Mouse (Mus musculus) limb, embryonic 11.5 days (tissue): Measurements from ENCODE around the gene Capn13. TPM values are rescaled to one million over a fixed set of nuclear protein-coding genes. Genes with fewer than 3 reads are reported as not detected.

Experiments used
- ATAC-seq: fragments of 200-750 bp; cut with Nextera tagmentation; 2 replicates; pipeline ENCODE4 v1.8.0; 2017; ENCODE audit warnings: low read depth; ENCODE audit not compliant: insufficient number of reproducible peaks, low FRiP score, low TSS enrichment
- DNase-seq: peaks from one replicate; pipeline ENCODE4 v3.0.0-alpha.2; 2015; ENCODE audit warnings: low spot score
- H3K27ac ChIP-seq: fragments of 300-500 bp; sonication (generic); replicated peaks from 2 replicates; pipeline ENCODE4 v1.5.1; 2014; ENCODE audit warnings: low read depth, mild to moderate bottlenecking, low read length
- H3K27me3 ChIP-seq: fragments of 300-500 bp; sonication (generic); 2 replicates; pipeline ENCODE4 v1.6.1; 2014; ENCODE audit warnings: mild to moderate bottlenecking, low read length, mixed read lengths; ENCODE audit not compliant: control insufficient read depth, insufficient read depth
- H3K36me3 ChIP-seq: fragments of 300-500 bp; sonication (generic); 2 replicates; pipeline ENCODE4 v1.6.1; 2014; ENCODE audit warnings: mild to moderate bottlenecking, low read length, moderate library complexity, mixed read lengths; ENCODE audit not compliant: control insufficient read depth, insufficient read depth
- H3K4me1 ChIP-seq: fragments of 300-500 bp; sonication (generic); 2 replicates; pipeline ENCODE4 v1.6.1; 2014; ENCODE audit warnings: low read length, mixed read lengths; ENCODE audit not compliant: control insufficient read depth, insufficient read depth
- H3K4me2 ChIP-seq: fragments of 300-500 bp; sonication (generic); 2 replicates; pipeline ENCODE4 v1.6.1; 2014; ENCODE audit warnings: low read depth, mild to moderate bottlenecking, moderate library complexity; ENCODE audit not compliant: severe bottlenecking
- H3K4me3 ChIP-seq: fragments of 300-500 bp; sonication (generic); 2 replicates; pipeline ENCODE4 v1.5.1; 2014; ENCODE audit warnings: low read depth, low read length
- H3K9ac ChIP-seq: fragments of 300-500 bp; sonication (generic); 2 replicates; pipeline ENCODE4 v1.6.1; 2014; ENCODE audit warnings: mild to moderate bottlenecking, low read length
- H3K9me3 ChIP-seq: fragments of 300-500 bp; sonication (generic); 2 replicates; pipeline ENCODE4 v1.6.1; 2016; ENCODE audit warnings: low read length; ENCODE audit not compliant: control insufficient read depth
- WGBS: fragments of 180-500 bp; shearing (Covaris S2); extraction: QIAGEN DNeasy Blood & Tissue Kit; methylation state at CpG from one replicate; pipeline ENCODE4 v1.1.7; 2014; 5-methylcytosine and 5-hydroxymethylcytosine counted together
- polyA plus RNA-seq: library from polyadenylated mRNA; unstranded; fragments of >200 nt; fragmentation: Nextera tagmentation; extraction: Ambion mirVana; gene quantifications from 2 replicates; pipeline ENCODE4 v1.2.1, GENCODE M21; 2014

The Capn13 gene
- polyA plus RNA-seq, 1 experiment from 2014 or later: not detected

DNA sequence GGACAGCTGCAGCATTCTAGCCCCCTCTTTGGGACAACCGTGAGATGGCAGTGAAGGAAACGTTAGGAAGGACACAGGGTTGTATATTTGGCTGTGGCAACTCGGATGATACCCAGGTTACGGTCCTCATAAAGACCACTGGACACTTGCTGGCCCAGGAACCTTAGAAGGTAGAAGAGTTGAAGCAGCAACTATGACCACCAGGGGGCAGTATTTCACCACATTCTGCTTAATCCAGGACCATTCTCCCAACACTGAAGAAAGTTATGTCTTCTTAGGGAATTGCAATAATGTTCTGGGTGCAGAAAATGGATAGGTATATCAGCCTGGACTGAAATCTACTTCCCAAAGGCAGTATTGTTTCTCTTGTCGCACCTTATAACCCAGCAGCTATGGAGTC is 97.4 kb downstream of the Capn13 start:
- 33% methylated on average over 5 of the region's 5 CpGs for WGBS
- H3K36me3 ChIP-seq: no peaks in the 10 kb centered on the region
- no peaks in the 10 kb centered on the region for H3K9me3 ChIP-seq
- peaks cover 3% of the 10 kb centered on the region; the same call in 1 of the 2 replicates for H3K27me3 ChIP-seq
- H3K9ac ChIP-seq: no peak overlapping the region
- no peak overlapping the region for H3K4me3 ChIP-seq
- no peak overlapping the region for H3K27ac ChIP-seq
- DNase-seq: peak; percentile 85
- no peaks in the 10 kb centered on the region for H3K4me1 ChIP-seq
- no peak for ATAC-seq
- H3K4me2 ChIP-seq: no peak overlapping the region

DNA sequence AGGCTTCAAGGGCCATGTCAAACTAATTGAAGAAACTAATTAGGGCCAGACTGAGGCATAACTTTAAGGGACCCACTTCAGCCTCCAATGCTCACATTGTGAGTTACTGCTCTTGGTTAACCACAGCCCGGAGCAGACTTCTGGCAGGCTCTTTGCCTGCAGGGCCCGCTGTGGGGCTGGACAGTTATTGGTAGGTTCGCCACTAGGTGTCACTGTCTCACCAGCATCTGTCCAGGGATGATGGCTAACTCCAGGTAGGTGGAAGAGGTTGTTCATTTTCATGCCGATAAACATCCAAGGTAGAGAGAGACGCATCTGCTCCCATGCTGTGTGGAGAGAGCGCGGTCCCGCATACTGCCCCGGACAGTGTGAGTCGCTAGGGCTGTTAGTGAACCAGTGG is 98.6 kb downstream of the Capn13 start:
- no peak overlapping the region for H3K9ac ChIP-seq
- H3K27me3 ChIP-seq: peaks cover 3% of the 10 kb centered on the region; the same call in 1 of the 2 replicates
- H3K27ac ChIP-seq: no peak overlapping the region
- no peaks in the 10 kb centered on the region for H3K4me1 ChIP-seq
- H3K9me3 ChIP-seq: no peaks in the 10 kb centered on the region
- 4% methylated on average over 10 of the region's 10 CpGs for WGBS
- peak; percentile 58; the same call in 1 of the 2 replicates for ATAC-seq
- H3K4me2 ChIP-seq: no peak overlapping the region
- H3K36me3 ChIP-seq: no peaks in the 10 kb centered on the region
- H3K4me3 ChIP-seq: no peak overlapping the region
- DNase-seq: peak; percentile 90

DNA sequence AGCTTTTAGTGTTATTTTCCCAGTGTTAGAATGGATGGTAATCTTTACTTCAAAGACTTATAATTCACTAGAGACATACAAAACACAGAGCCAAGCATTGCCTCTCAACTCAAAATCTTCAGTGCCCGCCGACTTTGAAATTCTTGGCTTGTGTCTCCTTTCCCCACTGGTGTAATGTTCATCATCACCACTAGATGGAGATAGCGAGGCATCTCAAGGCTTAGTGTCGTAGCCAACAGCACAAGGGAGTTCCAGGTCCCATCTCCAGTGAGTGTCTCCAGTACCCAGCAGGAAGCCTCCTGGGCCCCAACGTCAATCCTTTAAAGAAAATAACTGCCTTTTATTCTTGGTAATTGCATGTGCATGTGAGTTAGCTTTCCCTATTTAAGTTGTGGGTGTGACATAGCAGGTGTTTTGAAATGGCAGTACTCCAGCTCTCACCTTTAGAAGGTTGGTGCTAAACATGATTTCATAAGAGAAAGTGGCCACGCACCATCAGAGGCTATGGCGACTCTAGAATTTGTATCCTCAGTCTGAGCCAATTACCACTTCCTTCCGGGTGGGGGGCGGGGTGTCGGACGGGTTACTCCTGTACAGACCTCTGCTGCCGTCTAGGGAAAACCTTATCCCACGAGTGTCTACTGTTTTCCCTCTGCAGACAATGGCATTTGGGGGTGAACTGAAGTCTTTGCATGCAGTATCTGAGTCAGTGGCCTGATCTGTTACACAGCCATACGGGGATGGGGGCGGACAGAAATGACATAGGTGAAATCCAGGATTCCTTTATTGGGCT is 99.2 kb downstream of the Capn13 start:
- DNase-seq (peak; percentile 72), ATAC-seq (0 out of 2 replicates have a peak, but pooled peaks have one; percentile 6)
- H3K9ac ChIP-seq: no peak overlapping the region
- 38% methylated on average over 15 of the region's 15 CpGs for WGBS
- H3K36me3 ChIP-seq: no peaks in the 10 kb centered on the region
- no peak overlapping the region for H3K4me2 ChIP-seq
- H3K4me1 ChIP-seq: no peaks in the 10 kb centered on the region
- H3K4me3 ChIP-seq: no peak overlapping the region
- no peaks in the 10 kb centered on the region for H3K9me3 ChIP-seq
- H3K27ac ChIP-seq: no peak overlapping the region
- H3K27me3 ChIP-seq: peaks cover 3% of the 10 kb centered on the region; the same call in 1 of the 2 replicates

DNA sequence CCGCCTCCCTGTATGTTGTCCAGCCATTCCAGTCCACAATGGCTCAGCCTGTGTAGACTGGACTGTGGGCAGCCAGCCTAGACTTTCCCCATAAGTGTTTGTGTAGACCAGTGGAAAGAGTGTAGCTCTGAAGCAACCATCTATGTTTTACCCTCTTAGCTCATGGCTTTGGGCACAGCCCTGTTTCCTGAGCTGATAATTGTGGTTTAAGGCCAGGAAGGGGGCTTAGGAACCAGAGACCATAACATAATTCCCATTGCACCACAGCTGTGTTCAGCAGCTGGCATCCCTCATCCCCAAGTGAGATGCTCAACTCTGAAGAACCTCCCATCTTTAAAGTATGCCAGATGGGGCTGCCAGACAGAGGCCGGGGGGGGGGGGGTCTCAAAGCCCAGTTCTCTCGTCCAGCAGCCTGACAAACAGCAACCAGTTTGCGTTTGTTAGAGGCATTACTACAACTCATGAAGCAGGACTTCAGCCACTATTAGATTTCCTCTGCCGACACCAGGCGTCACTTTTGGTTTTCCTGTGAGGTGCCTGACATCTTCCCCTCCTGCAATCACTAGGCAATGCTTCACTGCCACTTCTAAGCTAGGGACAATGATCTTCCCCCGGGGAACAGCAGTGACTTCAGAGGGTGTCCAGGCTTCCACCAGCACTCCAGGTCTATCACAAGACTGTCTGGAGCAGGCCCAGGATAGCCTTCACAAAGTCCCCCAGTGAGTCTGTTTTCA is 100.4 kb downstream of the Capn13 start:
- no peak overlapping the region for H3K4me2 ChIP-seq
- H3K27ac ChIP-seq: no peak overlapping the region
- no peak overlapping the region for H3K9ac ChIP-seq
- WGBS: 69% methylated on average over 7 of the region's 7 CpGs
- no peaks in the 10 kb centered on the region for H3K9me3 ChIP-seq
- H3K36me3 ChIP-seq: no peaks in the 10 kb centered on the region
- no peak for ATAC-seq
- no peaks in the 10 kb centered on the region for H3K4me1 ChIP-seq
- H3K4me3 ChIP-seq: no peak overlapping the region
- H3K27me3 ChIP-seq: peaks cover 5% of the 10 kb centered on the region; the same call in 1 of the 2 replicates
- no peak for DNase-seq

DNA sequence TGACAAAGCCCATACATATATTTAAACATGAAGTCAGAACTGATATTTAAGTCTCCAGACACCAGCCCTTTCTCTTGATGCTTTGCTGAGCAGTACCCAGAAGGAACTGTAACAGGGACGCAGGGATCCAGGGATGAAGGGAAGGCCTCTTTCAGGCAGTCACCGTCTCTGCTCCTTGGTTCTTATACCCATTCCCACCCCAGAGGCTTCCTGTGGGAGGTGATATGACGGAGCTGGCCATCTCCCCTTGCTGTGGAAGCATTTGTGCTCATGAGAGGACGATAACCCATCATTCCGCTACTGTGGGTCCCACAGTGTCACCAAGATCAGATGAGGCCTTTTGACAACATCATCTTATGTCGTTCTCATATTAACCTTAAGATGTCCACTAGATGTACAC is 101.7 kb downstream of the Capn13 start:
- DNase-seq: no peak
- H3K9ac ChIP-seq: no peak overlapping the region
- WGBS: 85% methylated on average over 6 of the region's 6 CpGs
- 0 out of 2 replicates have a peak, but pooled peaks cover 2% of the 10 kb centered on the region for H3K27me3 ChIP-seq
- no peak for ATAC-seq
- H3K36me3 ChIP-seq: no peaks in the 10 kb centered on the region
- H3K4me3 ChIP-seq: no peak overlapping the region
- no peak overlapping the region for H3K4me2 ChIP-seq
- no peak overlapping the region for H3K27ac ChIP-seq
- no peaks in the 10 kb centered on the region for H3K4me1 ChIP-seq
- no peaks in the 10 kb centered on the region for H3K9me3 ChIP-seq

DNA sequence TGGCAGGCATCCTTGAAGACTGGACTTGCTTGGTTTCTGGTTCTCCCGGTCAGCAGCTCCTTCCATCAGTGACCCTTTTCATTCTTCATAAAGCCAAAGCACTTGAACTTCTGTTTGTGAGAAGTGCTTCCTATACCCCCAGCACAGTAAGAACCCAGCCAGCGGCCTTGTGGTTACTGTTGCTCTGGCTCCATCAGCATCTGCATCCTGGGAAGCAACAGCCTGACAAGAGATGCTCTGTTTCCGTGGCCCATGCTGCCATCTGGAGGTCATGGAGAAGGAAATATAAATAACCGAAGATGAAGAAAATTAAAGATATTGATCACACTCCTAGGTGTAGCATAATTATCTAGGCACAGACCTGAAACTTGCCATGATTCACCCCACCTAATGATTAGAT is 103.8 kb downstream of the Capn13 start:
- Histone ChIP-seq H3K27me3 (0 out of 2 replicates have a peak, but pooled peaks cover 2% of the 10 kb centered on the region), H3K27ac (no peak overlapping the region), H3K9ac (no peak overlapping the region), H3K4me2 (no peak overlapping the region), H3K4me3 (no peak overlapping the region), H3K9me3 (no peaks in the 10 kb centered on the region), H3K4me1 (no peaks in the 10 kb centered on the region), H3K36me3 (no peaks in the 10 kb centered on the region)
- DNase-seq: peak; percentile 70
- ATAC-seq: no peak
- 39% methylated on average over 4 of the region's 4 CpGs for WGBS

DNA sequence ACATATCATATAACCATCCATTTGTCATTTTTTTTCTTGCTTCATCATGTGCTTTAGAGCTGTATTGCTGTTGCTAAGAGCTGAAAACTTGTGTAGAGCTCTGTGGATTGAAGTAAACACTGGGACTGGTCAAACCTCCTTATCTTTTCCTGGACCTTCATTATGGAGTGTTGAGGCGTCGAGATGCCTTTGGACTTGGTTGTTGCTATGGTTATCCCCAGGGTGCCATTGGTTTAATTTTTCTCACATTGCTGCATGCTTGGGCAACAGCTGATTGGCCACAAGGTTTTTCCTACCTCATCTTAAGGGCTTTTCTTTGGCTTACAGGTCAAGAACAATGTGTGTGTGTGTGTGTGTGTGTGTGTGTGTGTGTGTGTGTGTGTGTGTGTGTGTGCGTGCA is 107.4 kb downstream of the Capn13 start:
- no peaks in the 10 kb centered on the region for H3K9me3 ChIP-seq
- DNase-seq (no peak), ATAC-seq (no peak)
- no peak overlapping the region for H3K27ac ChIP-seq
- 90% methylated on average over 3 of the region's 3 CpGs for WGBS
- no peaks in the 10 kb centered on the region for H3K36me3 ChIP-seq
- H3K9ac ChIP-seq: no peak overlapping the region
- no peak overlapping the region for H3K4me3 ChIP-seq
- H3K4me2 ChIP-seq: no peak overlapping the region
- H3K27me3 ChIP-seq: 0 out of 2 replicates have a peak, but pooled peaks cover 2% of the 10 kb centered on the region
- H3K4me1 ChIP-seq: no peaks in the 10 kb centered on the region

DNA sequence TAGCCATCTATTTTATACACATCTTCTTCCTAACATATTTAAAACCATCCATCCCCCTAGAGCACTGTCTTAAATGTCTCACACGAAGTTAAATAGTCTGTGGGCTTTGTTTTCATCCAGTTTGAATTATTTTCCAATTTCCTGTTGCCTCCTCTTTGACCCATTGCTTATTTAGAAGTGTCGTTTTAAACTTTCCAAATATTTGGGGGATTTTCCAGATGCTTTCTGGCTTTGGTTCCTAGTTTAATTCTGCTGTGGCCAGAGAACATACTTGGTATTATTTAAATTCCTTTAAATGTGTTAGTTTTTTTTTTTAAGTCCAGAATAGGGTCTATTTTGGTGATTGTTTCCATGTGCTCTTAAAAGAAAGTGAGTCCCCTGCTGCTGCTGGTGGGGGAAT is 116.4 kb downstream of the Capn13 start:
- H3K4me2 ChIP-seq: no peak overlapping the region
- H3K9me3 ChIP-seq: no peaks in the 10 kb centered on the region
- WGBS: 17% methylated on average over 2 of the region's 2 CpGs
- no peak overlapping the region for H3K9ac ChIP-seq
- no peaks in the 10 kb centered on the region for H3K4me1 ChIP-seq
- no peaks in the 10 kb centered on the region for H3K36me3 ChIP-seq
- ATAC-seq (no peak), DNase-seq (no peak)
- H3K27ac ChIP-seq: no peak overlapping the region
- H3K27me3 ChIP-seq: no peaks in the 10 kb centered on the region
- no peak overlapping the region for H3K4me3 ChIP-seq
